Mouse (Mus musculus): ENCODE results near the gene Gamt.
"Not testable (repeated sequence)": the region's sequence is repeated elsewhere in the genome, so short reads cannot be mapped to it uniquely, and the experiment has no call there.

Gamt gene

GRCm38 (mm10) chr10:80236145-80236825 lies 24.5 kb downstream of the Gamt start:
- no peak for DNase-seq (ENCODE audit: extremely low read depth, low read depth)

- no peak for DNase-seq (ENCODE audit: extremely low read depth, low read depth)
Measured at GRCm38 (mm10) chr10:80227877-80228775, 32.7 kb downstream of the Gamt start.

- DNase-seq (ENCODE audit: extremely low read depth, low read depth): no peak
Measured at GRCm38 (mm10) chr10:80227166-80227539, 33.7 kb downstream of the Gamt start.

- DNase-seq (ENCODE audit: extremely low read depth, low read depth): peak; percentile 80
Measured at GRCm38 (mm10) chr10:80226416-80227165, 34.2 kb downstream of the Gamt start, which contains the start of gene Mum1. Mum1 (plus strand) TSS chr10:80226434.

GRCm38 (mm10) chr10:80226071-80226415 lies 34.8 kb downstream of the Gamt start:
- no peak for DNase-seq (ENCODE audit: extremely low read depth, low read depth)

GRCm38 (mm10) chr10:80223137-80223536 lies 37.7 kb downstream of the Gamt start:
- peak; percentile 64 for DNase-seq (ENCODE audit: extremely low read depth, low read depth)

GRCm38 (mm10) chr10:80220676-80221075 lies 40.1 kb downstream of the Gamt start:
- DNase-seq (ENCODE audit: extremely low read depth, low read depth): no peak

- no peak for DNase-seq (ENCODE audit: extremely low read depth, low read depth)
Measured at GRCm38 (mm10) chr10:80215048-80215772, 45.6 kb downstream of the Gamt start.

- not testable (repeated sequence) for DNase-seq (ENCODE audit: extremely low read depth, low read depth)
Measured at GRCm38 (mm10) chr10:80211547-80212103, 49.2 kb downstream of the Gamt start.

- DNase-seq (ENCODE audit: extremely low read depth, low read depth): no peak
Measured at GRCm38 (mm10) chr10:80208841-80209371, 51.9 kb downstream of the Gamt start.

- no peak for DNase-seq (ENCODE audit: extremely low read depth, low read depth)
Measured at GRCm38 (mm10) chr10:80208248-80208647, 52.6 kb downstream of the Gamt start.
